Mouse (Mus musculus) forebrain, embryonic 11.5 days (tissue): ENCODE data around the gene Srd5a1. TPM values are rescaled to one million over a fixed set of nuclear protein-coding genes. Genes with fewer than 3 reads are reported as not detected.

Experiments used
- ATAC-seq: fragments of 200-750 bp; cut with Nextera tagmentation; replicated peaks from 2 replicates; pipeline ENCODE4 v1.8.0; 2017; ENCODE audit warnings: moderate TSS enrichment; ENCODE audit not compliant: low FRiP score
- DNase-seq: peaks from one replicate; pipeline ENCODE4 v3.0.0-alpha.2; 2017; ENCODE audit warnings: low spot score
- H3K27ac ChIP-seq: fragments of 300-500 bp; sonication (generic); 2 replicates; pipeline ENCODE4 v1.5.1; 2014; ENCODE audit warnings: low read depth, low read length
- H3K27me3 ChIP-seq: fragments of 300-500 bp; sonication (generic); 2 replicates; pipeline ENCODE4 v1.6.1; 2014; ENCODE audit warnings: mild to moderate bottlenecking, low read length, mixed read lengths; ENCODE audit not compliant: control insufficient read depth, insufficient read depth
- H3K36me3 ChIP-seq: fragments of 300-500 bp; sonication (generic); 2 replicates; pipeline ENCODE4 v1.6.1; 2014; ENCODE audit warnings: mild to moderate bottlenecking, low read length, moderate library complexity, mixed read lengths; ENCODE audit not compliant: control insufficient read depth, insufficient read depth
- H3K4me1 ChIP-seq: fragments of 300-500 bp; sonication (generic); replicated peaks from 2 replicates; pipeline ENCODE4 v1.6.1; 2014; ENCODE audit warnings: low read length, mixed read lengths; ENCODE audit not compliant: control insufficient read depth, insufficient read depth
- H3K4me2 ChIP-seq: fragments of 300-500 bp; sonication (generic); 2 replicates; pipeline ENCODE4 v1.6.1; 2014; ENCODE audit warnings: low read depth, mild to moderate bottlenecking, low read length, moderate library complexity, mixed read lengths; ENCODE audit not compliant: severe bottlenecking
- H3K4me3 ChIP-seq: fragments of 300-500 bp; sonication (generic); 2 replicates; pipeline ENCODE4 v1.5.1; 2014; ENCODE audit warnings: low read depth, low read length
- H3K9ac ChIP-seq: fragments of 300-500 bp; sonication (generic); 2 replicates; pipeline ENCODE4 v1.6.1; 2014; ENCODE audit warnings: low read length
- H3K9me3 ChIP-seq: fragments of 300-500 bp; sonication (generic); 2 replicates; pipeline ENCODE4 v1.6.1; 2016; ENCODE audit warnings: low read length, mixed read lengths; ENCODE audit not compliant: control insufficient read depth
- WGBS: fragments of 180-500 bp; shearing (Covaris S2); extraction: QIAGEN DNeasy Blood & Tissue Kit; methylation state at CpG from one replicate; pipeline ENCODE4 v1.1.7; 2014; 5-methylcytosine and 5-hydroxymethylcytosine counted together
- polyA plus RNA-seq: library from polyadenylated mRNA; unstranded; fragments of >200 nt; fragmentation: Nextera tagmentation; extraction: Ambion mirVana; gene quantifications from 2 replicates; pipeline ENCODE4 v1.2.1, GENCODE M21; 2014

Srd5a1 gene
- polyA plus RNA-seq, 1 experiment from 2014 or later, result 23.7 TPM

DNA sequence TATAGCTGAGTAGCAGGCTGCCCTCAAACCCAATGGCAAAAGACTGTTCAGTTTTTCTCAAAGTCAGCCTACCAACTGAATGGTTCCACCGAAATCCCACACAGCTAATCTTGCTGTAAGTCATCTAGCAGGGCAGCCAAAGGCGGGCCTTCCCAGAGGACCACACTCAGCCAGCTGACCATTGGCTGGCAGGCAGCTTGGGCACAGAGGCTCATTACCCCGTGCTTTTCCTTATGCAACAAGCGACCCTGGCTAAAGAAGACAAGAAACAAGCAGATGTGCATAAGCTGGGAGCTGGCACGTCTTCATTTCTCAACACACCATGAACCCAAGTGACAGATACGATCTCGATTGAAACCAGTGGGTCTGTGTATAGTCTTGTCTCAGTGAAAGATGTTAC, 73.9 kb downstream of the Srd5a1 start:
- 77% methylated on average over 7 of the region's 7 CpGs for WGBS
- Histone ChIP-seq H3K4me1 (no peaks in the 10 kb centered on the region), H3K36me3 (no peaks in the 10 kb centered on the region), H3K9me3 (no peaks in the 10 kb centered on the region), H3K27me3 (no peaks in the 10 kb centered on the region), H3K27ac (no peak overlapping the region), H3K4me2 (no peak overlapping the region), H3K9ac (no peak overlapping the region), H3K4me3 (no peak overlapping the region)
- peak; percentile 41 for DNase-seq
- ATAC-seq, result no peak

DNA sequence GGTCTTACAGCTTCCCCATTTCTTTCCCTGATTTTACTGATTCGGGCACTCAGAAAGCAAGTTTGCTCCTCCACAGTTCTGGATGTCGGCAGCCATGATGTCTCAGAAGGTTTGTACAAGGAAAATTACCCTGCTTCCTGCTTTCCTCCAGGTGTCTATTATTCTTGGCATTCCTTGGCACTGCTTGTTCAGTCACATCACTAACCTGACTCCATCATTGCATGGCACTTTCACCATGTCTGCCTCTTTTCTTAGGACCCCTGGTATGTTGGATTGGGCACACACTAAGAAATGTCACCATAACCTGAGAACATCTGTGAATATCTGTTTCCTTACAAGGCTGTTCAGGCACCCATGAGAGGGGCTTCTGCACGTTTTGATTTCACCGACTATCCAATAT, 75.2 kb downstream of the Srd5a1 start:
- 75% methylated on average over 4 of the region's 4 CpGs for WGBS
- Histone ChIP-seq H3K9me3 (no peaks in the 10 kb centered on the region), H3K36me3 (no peaks in the 10 kb centered on the region), H3K27me3 (no peaks in the 10 kb centered on the region), H3K4me2 (peak overlapping the region; percentile 83; the same call in 1 of the 2 replicates), H3K4me3 (no peak overlapping the region), H3K27ac (no peak overlapping the region), H3K9ac (no peak overlapping the region), H3K4me1 (peaks cover 9% of the 10 kb centered on the region)
- DNase-seq, result no peak
- no peak for ATAC-seq

DNA sequence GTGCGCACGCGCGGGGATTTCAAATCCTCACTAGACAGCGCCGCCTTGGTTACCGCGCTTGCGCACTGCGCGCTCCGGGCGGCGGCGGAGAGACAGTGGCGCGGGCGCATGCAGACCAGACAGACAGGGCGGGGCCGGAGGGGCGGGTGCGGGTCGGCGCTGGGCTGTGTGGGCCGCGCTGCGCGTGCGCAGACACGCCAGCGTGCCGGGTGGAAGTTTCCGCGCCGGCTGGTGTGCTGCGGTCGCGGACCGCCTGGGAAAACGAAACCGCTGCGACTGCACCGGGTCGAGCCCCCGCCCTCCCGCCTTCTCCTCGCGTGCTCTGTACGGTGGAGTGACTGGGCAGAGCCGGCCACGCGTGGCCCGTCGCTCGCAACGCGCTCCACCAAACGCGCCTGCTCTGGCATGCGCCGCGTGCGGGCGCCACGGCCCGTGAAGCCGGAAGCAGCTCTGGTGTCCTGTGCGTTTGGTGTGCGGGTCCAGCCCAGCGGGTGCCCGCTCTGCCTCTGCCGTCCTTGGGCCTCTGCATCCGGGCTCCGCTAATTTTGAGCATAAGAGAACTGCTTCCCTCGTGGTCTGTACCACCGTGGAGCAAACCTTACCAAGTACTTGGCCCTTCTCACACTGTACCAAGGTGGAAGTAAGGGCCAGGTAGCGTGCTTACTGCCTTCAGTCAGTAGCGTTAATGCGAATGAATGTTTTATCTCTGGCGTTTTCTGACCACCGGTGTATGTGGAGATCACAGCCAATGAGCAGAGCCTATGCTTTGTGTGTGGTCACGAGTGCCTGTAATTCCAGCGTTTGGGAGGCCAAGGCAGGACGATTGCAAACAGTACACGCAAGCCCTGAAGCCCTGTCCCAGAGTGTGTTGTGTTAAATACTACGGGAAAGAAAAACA, 76.3 kb downstream of the Srd5a1 start:
- peak overlapping the region; percentile 87 for H3K27ac ChIP-seq
- ATAC-seq, result peak; percentile 94
- H3K9ac ChIP-seq, result peak overlapping the region; percentile 89
- WGBS, result under 1% methylated on average over 77 of the region's 86 CpGs
- no peaks in the 10 kb centered on the region for H3K36me3 ChIP-seq
- peaks cover 11% of the 10 kb centered on the region for H3K4me1 ChIP-seq
- peak overlapping the region; percentile 97 for H3K4me3 ChIP-seq
- H3K9me3 ChIP-seq, result no peaks in the 10 kb centered on the region
- DNase-seq, result peak; percentile 100
- no peaks in the 10 kb centered on the region for H3K27me3 ChIP-seq
- peak overlapping the region; percentile 83 for H3K4me2 ChIP-seq

DNA sequence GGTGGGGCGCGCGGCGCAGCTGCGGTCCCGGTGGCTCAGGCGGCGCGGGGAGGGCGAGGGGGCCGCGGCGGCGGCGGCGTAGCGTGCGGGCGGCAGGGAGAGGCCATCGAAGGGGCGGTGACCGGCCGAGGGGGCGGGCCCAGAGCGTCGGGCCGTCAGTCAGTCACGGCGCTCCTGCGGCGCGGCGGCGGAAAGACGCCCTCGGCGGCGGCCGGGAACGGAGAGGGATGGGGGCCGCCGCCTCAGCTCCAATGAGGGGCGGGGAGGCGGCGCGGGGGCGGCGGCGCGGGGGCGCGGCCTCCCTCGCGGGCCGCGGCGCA, 76.9 kb downstream of the Srd5a1 start, which contains the start of gene Tent4a:
TSS of gene Tent4a (minus strand) at position 284 of the 320 bp plus-strand sequence.
- H3K4me1 ChIP-seq, result peaks cover 11% of the 10 kb centered on the region
- H3K27me3 ChIP-seq, result no peaks in the 10 kb centered on the region
- WGBS, result under 1% methylated on average over 53 of the region's 57 CpGs
- peak within 1 kb of the TSS; percentile 97 for H3K4me3 ChIP-seq
- ATAC-seq, result peak; percentile 89
- H3K36me3 ChIP-seq, result no peaks in the 10 kb centered on the region
- peak within 1 kb of the TSS; percentile 89 for H3K9ac ChIP-seq
- peak within 1 kb of the TSS; percentile 89 for H3K4me2 ChIP-seq
- H3K9me3 ChIP-seq, result no peaks in the 10 kb centered on the region
- peak within 1 kb of the TSS; percentile 87 for H3K27ac ChIP-seq
- no peak for DNase-seq

DNA sequence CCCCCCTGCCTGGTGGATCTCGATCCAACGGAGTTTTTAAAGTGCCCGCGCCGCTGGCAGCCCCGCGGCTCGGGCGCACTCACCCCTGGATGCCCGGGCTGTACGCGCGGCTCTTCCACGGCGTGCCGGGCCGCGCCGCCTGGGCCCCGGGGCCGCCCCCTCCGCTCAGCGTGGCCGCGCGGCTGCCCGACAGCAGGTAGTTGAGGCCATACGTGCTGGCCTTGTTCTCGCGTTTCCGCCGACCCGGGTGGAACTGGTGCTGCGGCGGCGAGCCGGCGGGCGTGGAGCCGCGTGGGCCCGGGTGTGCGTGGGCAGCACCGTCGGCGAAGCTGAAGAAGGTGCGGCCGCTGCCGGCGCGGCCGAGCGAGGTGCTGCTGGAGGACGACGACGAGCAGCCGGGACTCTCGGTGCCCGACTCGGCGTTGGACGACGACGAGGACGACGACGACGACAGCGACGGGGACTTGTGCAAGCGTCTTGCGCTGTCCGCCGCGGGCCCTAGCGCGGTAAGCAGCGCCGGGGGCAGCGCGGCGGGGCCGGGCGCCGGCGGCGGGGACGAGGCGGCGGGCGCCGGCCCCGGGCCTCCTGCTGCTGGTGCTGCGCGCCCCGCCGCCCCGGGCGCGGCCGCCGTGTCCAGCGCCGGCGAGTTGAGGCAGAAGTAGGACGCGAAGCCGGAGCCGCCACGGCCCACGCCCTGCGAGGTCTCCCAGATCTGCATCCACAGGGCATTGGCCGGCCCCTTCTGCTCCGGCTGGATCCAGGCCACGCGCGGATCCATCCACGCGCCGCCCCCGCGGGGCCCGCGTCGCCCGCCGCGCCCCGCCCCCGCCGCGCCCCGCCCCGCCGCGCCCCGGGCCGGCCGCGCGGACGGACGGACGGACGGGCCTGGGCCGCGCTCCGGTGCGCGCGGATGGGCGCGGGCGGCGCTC, 77.6 kb downstream of the Srd5a1 start, which contains the start of gene Nsun2:
TSS of gene Nsun2 (plus strand) at position 342 of the 929 bp plus-strand sequence.
- WGBS, result under 1% methylated on average over 138 of the region's 155 CpGs
- peak; percentile 80 for DNase-seq
- Histone ChIP-seq H3K36me3 (no peaks in the 10 kb centered on the region), H3K4me3 (peak within 1 kb of the TSS; percentile 97), H3K27me3 (no peaks in the 10 kb centered on the region), H3K9me3 (no peaks in the 10 kb centered on the region), H3K27ac (peak within 1 kb of the TSS; percentile 87), H3K4me1 (peaks cover 11% of the 10 kb centered on the region), H3K9ac (peak within 1 kb of the TSS; percentile 89), H3K4me2 (peak within 1 kb of the TSS; percentile 89)
- ATAC-seq, result no peak

DNA sequence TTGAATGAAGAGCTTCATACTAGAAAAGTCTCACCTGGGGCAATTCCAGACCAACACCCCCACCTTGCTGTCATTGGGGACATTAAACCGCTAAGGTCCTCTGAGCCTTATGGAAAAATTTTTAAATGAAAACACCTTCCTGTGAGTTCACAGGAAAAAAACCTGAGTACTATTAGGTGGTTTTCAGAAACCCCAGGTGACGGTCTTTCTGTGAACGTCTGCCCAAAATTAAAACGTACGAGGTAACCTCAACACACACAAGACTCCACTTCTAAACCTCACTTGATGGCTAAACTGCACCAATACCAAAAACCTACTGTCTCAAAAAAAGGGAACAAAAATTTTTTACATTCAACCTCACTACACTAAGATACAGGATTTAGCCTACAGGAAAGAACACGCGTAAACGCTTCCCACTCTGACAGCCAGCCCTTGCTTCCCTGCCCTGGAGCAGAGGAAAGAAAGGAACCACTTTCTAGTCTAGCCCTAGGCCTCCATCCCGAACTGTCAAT, 78.3 kb downstream of the Srd5a1 start:
- WGBS, result 1% methylated on average over 9 of the region's 9 CpGs

DNA sequence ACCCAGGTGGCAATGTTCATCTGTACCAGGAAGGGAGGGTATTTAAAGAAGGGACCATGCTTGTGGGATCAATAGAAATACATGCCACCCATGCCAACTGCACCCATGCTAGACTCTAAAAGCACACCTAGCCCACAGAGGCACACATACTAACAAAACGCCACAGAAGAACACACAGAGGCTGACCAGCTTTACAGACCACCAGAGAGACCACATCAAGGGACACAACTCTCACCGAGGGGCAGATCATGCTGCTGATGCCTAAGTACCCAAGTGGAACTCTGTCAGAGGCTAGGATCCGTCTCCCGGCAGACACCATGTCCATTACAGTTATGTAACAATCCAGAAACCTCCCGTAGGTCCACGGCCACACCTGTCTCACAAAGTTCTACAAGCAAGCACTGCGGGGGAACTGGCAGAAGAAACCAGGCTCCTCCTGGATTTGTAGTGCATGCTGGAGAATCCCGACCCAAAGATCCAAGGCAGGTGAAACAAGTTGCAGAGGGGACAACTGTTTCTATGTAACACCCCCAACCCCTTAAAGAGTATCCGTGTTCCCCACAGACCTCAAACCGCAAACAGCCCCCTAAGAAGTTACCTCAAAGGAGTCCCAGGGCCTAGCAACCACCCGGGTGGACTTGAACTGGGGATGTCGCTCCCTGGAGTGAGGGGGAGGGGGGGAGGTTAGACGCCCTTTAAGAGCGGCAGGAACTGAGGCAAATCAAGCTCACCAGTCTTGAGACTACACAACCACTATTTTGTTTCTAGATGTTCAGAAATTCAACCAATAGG, 78.9 kb downstream of the Srd5a1 start:
- no peak overlapping the region for H3K27ac ChIP-seq

More for the DNA sequence above, 78.3 kb downstream of the Srd5a1 start:
- Histone ChIP-seq H3K27me3 (no peaks in the 10 kb centered on the region), H3K36me3 (no peaks in the 10 kb centered on the region), H3K9ac (peak overlapping the region; percentile 89), H3K4me1 (peaks cover 11% of the 10 kb centered on the region), H3K27ac (no peak overlapping the region), H3K4me3 (peak overlapping the region; percentile 97), H3K4me2 (peak overlapping the region; percentile 89), H3K9me3 (no peaks in the 10 kb centered on the region)
- no peak for ATAC-seq
- no peak for DNase-seq

More for the DNA sequence above, 78.9 kb downstream of the Srd5a1 start:
- H3K9me3 ChIP-seq, result no peaks in the 10 kb centered on the region
- H3K4me1 ChIP-seq, result peaks cover 11% of the 10 kb centered on the region
- H3K4me2 ChIP-seq, result peak overlapping the region; percentile 89
- ATAC-seq (no peak), DNase-seq (no peak)
- H3K36me3 ChIP-seq, result no peaks in the 10 kb centered on the region
- WGBS, result 29% methylated on average over 14 of the region's 14 CpGs
- peak overlapping the region; percentile 89 for H3K9ac ChIP-seq
- no peaks in the 10 kb centered on the region for H3K27me3 ChIP-seq
- peak overlapping the region; percentile 97 for H3K4me3 ChIP-seq
